Mouse (Mus musculus) neural tube, embryonic 11.5 days (tissue): ENCODE measurements at regions not wholly inside any gene's neighbourhood (a gene's known extent, or its start where the extent isn't known, plus 50 kb on each side); places are given as distances from the start of the nearest gene placed in this dataset.
"Not testable (repeated sequence)": the region's sequence is repeated elsewhere in the genome, so short reads cannot be mapped to it uniquely, and the experiment has no call there.

Experiments used
- ATAC-seq: fragments of 200-750 bp; cut with Nextera tagmentation; 2 replicates; pipeline ENCODE4 v1.8.0; 2017; ENCODE audit warnings: moderate number of reproducible peaks, mild to moderate bottlenecking, moderate TSS enrichment, moderate library complexity; ENCODE audit not compliant: insufficient read depth, low FRiP score, low TSS enrichment
- DNase-seq: peaks from one replicate; pipeline ENCODE4 v3.0.0-alpha.2; 2015; ENCODE audit warnings: low spot score
- H3K27ac ChIP-seq: fragments of 300-500 bp; sonication (generic); 2 replicates; pipeline ENCODE4 v1.5.1; 2014; ENCODE audit warnings: low read depth, mild to moderate bottlenecking, low read length
- H3K27me3 ChIP-seq: fragments of 300-500 bp; sonication (generic); 2 replicates; pipeline ENCODE4 v1.6.1; 2014; ENCODE audit warnings: mild to moderate bottlenecking, low read length, mixed read lengths; ENCODE audit not compliant: control insufficient read depth, insufficient read depth
- H3K36me3 ChIP-seq: fragments of 300-500 bp; sonication (generic); 2 replicates; pipeline ENCODE4 v1.6.1; 2014; ENCODE audit warnings: mild to moderate bottlenecking, low read length, moderate library complexity, mixed read lengths; ENCODE audit not compliant: control insufficient read depth, insufficient read depth
- H3K4me1 ChIP-seq: fragments of 300-500 bp; sonication (generic); 2 replicates; pipeline ENCODE4 v1.6.1; 2014; ENCODE audit warnings: low read length, mixed read lengths; ENCODE audit not compliant: control insufficient read depth, insufficient read depth
- H3K4me2 ChIP-seq: fragments of 300-500 bp; sonication (generic); 2 replicates; pipeline ENCODE4 v1.6.1; 2014; ENCODE audit warnings: low read depth, mild to moderate bottlenecking, moderate library complexity
- H3K4me3 ChIP-seq: fragments of 300-500 bp; sonication (generic); 2 replicates; pipeline ENCODE4 v1.5.1; 2014; ENCODE audit warnings: low read depth, low read length
- H3K9ac ChIP-seq: fragments of 300-500 bp; sonication (generic); 2 replicates; pipeline ENCODE4 v1.6.1; 2014; ENCODE audit warnings: mild to moderate bottlenecking, low read length
- H3K9me3 ChIP-seq: fragments of 300-500 bp; sonication (generic); 2 replicates; pipeline ENCODE4 v1.6.1; 2016; ENCODE audit warnings: low read length; ENCODE audit not compliant: control insufficient read depth
- WGBS: fragments of 180-500 bp; shearing (Covaris S2); extraction: QIAGEN DNeasy Blood & Tissue Kit; methylation state at CpG from one replicate; pipeline ENCODE4 v1.1.7; 2014; 5-methylcytosine and 5-hydroxymethylcytosine counted together

GRCm38 (mm10) chr6:117687045-117687444 is 153.9 kb upstream of the Zfp637 start:
- Histone ChIP-seq H3K9me3 (no peaks in the 10 kb centered on the region), H3K4me2 (no peak overlapping the region), H3K9ac (no peak overlapping the region), H3K36me3 (no peaks in the 10 kb centered on the region), H3K4me1 (no peaks in the 10 kb centered on the region), H3K27ac (no peak overlapping the region), H3K27me3 (no peaks in the 10 kb centered on the region), H3K4me3 (no peak overlapping the region)
- DNase-seq (no peak), ATAC-seq (no peak)
- 90% methylated on average over 2 of the region's 2 CpGs for WGBS

- Histone ChIP-seq H3K9ac (no peak overlapping the region), H3K4me3 (no peak overlapping the region), H3K27ac (no peak overlapping the region), H3K27me3 (no peaks in the 10 kb centered on the region), H3K4me2 (no peak overlapping the region), H3K36me3 (no peaks in the 10 kb centered on the region), H3K9me3 (no peaks in the 10 kb centered on the region), H3K4me1 (no peaks in the 10 kb centered on the region)
- WGBS = 79% methylated on average over 8 of the region's 8 CpGs
- no peak for ATAC-seq
- no peak for DNase-seq
Observed at GRCm38 (mm10) chr6:117688664-117689178, 152.3 kb upstream of the Zfp637 start.

GRCm38 (mm10) chr6:117700286-117700685 is 140.7 kb upstream of the Zfp637 start:
- H3K27ac ChIP-seq = no peak overlapping the region
- no peaks in the 10 kb centered on the region for H3K36me3 ChIP-seq
- WGBS = 84% methylated on average over 5 of the region's 5 CpGs
- no peak overlapping the region for H3K4me2 ChIP-seq
- H3K9ac ChIP-seq = no peak overlapping the region
- no peak overlapping the region for H3K4me3 ChIP-seq
- no peaks in the 10 kb centered on the region for H3K9me3 ChIP-seq
- H3K4me1 ChIP-seq = no peaks in the 10 kb centered on the region
- DNase-seq (no peak), ATAC-seq (no peak)
- no peaks in the 10 kb centered on the region for H3K27me3 ChIP-seq

GRCm38 (mm10) chr6:117701547-117701946 is 139.4 kb upstream of the Zfp637 start:
- Histone ChIP-seq H3K4me1 (no peaks in the 10 kb centered on the region), H3K27ac (no peak overlapping the region), H3K27me3 (no peaks in the 10 kb centered on the region), H3K4me2 (no peak overlapping the region), H3K9ac (no peak overlapping the region), H3K4me3 (no peak overlapping the region), H3K9me3 (no peaks in the 10 kb centered on the region), H3K36me3 (no peaks in the 10 kb centered on the region)
- 87% methylated on average over 5 of the region's 5 CpGs for WGBS
- DNase-seq (no peak), ATAC-seq (no peak)

DNA sequence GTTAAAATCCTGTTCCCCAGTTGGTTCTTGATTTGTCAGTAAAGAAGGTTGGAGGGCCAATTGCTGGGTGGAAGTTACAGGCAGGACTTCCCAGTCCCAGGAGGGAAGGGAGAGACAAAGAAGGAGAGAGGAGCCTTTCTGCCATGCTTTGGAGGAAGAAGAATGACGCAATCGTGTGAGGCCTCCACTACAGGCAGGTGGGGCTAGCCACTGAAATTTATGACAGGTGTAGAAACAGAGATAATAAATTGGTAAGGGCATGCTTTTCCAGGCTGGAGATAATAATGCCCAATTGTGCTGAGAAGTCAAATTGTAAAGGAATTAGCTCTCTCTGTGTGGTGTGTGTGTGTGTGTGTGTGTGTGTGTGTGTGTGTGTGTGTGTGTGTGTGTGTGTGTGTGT is 135.0 kb upstream of the Zfp637 start:
- DNase-seq (no peak), ATAC-seq (no peak)
- Histone ChIP-seq H3K4me2 (no peak overlapping the region), H3K36me3 (no peaks in the 10 kb centered on the region), H3K9ac (no peak overlapping the region), H3K27me3 (no peaks in the 10 kb centered on the region), H3K4me3 (no peak overlapping the region), H3K9me3 (no peaks in the 10 kb centered on the region), H3K4me1 (no peaks in the 10 kb centered on the region), H3K27ac (no peak overlapping the region)
- WGBS = 80% methylated on average over 2 of the region's 2 CpGs

DNA sequence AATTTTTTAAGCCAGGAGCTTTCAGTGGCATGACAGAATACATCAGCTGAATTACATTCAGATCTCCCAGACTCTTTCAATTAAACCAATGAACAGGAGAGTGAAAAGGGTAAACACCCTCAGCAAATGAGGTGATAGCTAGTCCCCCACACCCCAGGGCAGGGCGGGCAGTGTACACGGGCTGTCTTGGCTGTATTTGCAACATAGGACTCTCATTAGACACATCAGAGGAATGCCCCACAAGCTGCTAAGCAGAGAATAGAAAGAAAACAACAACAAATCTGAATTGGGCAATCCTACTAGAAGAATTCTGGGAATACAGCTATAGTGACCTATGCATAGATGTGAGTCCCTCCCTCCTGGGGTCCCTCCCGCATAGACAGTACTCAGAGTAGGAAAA is 131.8 kb upstream of the Zfp637 start:
- H3K4me2 ChIP-seq = no peak overlapping the region
- H3K27me3 ChIP-seq = no peaks in the 10 kb centered on the region
- H3K4me3 ChIP-seq = no peak overlapping the region
- no peak for DNase-seq
- H3K36me3 ChIP-seq = no peaks in the 10 kb centered on the region
- no peak overlapping the region for H3K9ac ChIP-seq
- no peaks in the 10 kb centered on the region for H3K9me3 ChIP-seq
- no peak for ATAC-seq
- no peaks in the 10 kb centered on the region for H3K4me1 ChIP-seq
- 89% methylated on average over 3 of the region's 3 CpGs for WGBS
- no peak overlapping the region for H3K27ac ChIP-seq

GRCm38 (mm10) chr6:117715056-117715777 is 125.8 kb upstream of the Zfp637 start:
- H3K36me3 ChIP-seq = no peaks in the 10 kb centered on the region
- ATAC-seq (no peak), DNase-seq (no peak)
- H3K27me3 ChIP-seq = no peaks in the 10 kb centered on the region
- H3K9ac ChIP-seq = no peak overlapping the region
- no peaks in the 10 kb centered on the region for H3K9me3 ChIP-seq
- H3K27ac ChIP-seq = no peak overlapping the region
- WGBS = 80% methylated on average over 6 of the region's 6 CpGs
- H3K4me3 ChIP-seq = no peak overlapping the region
- H3K4me1 ChIP-seq = no peaks in the 10 kb centered on the region
- H3K4me2 ChIP-seq = no peak overlapping the region

GRCm38 (mm10) chr6:117716422-117716821 is 124.6 kb upstream of the Zfp637 start:
- not testable (repeated sequence) for H3K36me3 ChIP-seq, H3K27ac ChIP-seq, H3K9me3 ChIP-seq, H3K4me2 ChIP-seq, H3K4me3 ChIP-seq, DNase-seq, H3K9ac ChIP-seq, H3K27me3 ChIP-seq, H3K4me1 ChIP-seq, ATAC-seq
- 95% methylated on average over 4 of the region's 40 CpGs for WGBS

GRCm38 (mm10) chr6:117752338-117752737 is 88.6 kb upstream of the Zfp637 start:
- ATAC-seq, H3K27me3 ChIP-seq, DNase-seq, H3K27ac ChIP-seq, H3K4me3 ChIP-seq, H3K9ac ChIP-seq, H3K9me3 ChIP-seq, H3K36me3 ChIP-seq, H3K4me1 ChIP-seq, H3K4me2 ChIP-seq: not testable (repeated sequence)
